Mouse (Mus musculus) v-Abl transformed pro-B cells (cell line): ENCODE results near the gene Zfp934.
"Not testable (repeated sequence)": the region's sequence is repeated elsewhere in the genome, so short reads cannot be mapped to it uniquely, and the experiment has no call there.

Experiments
- in situ Hi-C, 2 experiments: fragments of 400-800 bp; cut with MboI; formaldehyde crosslinking; loops; one replicate each; pipeline ENCODE4 v1.15.1; 2025; ENCODE audit not compliant: unreplicated experiment in 2 of 2

Zfp934 gene

GRCm38 (mm10) chr13:62571099-62571498 is at the start of gene Zfp934:
Gene Zfp934 (minus strand): TSS chr13:62571199.
- in situ Hi-C loops: not testable (repeated sequence)

DNA sequence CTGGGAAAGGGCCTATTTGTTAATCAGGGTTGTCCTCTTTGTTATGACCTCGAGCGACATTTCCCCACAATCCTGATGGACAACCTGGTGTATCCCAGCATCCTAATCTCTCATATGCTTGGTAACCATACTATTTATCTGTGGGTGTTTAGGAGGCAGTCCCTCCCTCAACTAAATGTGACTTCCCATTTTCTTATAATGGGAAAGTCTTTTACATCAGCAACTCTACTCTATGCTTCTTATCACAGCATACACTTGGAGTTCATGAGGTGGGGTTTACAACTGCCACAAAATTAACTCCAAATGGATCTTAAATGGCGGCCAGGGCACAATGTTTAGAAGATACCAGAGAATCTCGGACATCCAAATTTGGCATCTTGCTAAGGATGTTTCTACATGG is 46.5 kb upstream of the Zfp934 start:
- in situ Hi-C loops: loop anchor here in 1 of 2 experiments (25.0 kb wide), 1 partner anchor 1420 kb away; no protein-coding TSS in a partner anchor

GRCm38 (mm10) chr13:62561696-62562095 is 9.3 kb downstream of the Zfp934 start:
- in situ Hi-C loops: not testable (repeated sequence)

DNA sequence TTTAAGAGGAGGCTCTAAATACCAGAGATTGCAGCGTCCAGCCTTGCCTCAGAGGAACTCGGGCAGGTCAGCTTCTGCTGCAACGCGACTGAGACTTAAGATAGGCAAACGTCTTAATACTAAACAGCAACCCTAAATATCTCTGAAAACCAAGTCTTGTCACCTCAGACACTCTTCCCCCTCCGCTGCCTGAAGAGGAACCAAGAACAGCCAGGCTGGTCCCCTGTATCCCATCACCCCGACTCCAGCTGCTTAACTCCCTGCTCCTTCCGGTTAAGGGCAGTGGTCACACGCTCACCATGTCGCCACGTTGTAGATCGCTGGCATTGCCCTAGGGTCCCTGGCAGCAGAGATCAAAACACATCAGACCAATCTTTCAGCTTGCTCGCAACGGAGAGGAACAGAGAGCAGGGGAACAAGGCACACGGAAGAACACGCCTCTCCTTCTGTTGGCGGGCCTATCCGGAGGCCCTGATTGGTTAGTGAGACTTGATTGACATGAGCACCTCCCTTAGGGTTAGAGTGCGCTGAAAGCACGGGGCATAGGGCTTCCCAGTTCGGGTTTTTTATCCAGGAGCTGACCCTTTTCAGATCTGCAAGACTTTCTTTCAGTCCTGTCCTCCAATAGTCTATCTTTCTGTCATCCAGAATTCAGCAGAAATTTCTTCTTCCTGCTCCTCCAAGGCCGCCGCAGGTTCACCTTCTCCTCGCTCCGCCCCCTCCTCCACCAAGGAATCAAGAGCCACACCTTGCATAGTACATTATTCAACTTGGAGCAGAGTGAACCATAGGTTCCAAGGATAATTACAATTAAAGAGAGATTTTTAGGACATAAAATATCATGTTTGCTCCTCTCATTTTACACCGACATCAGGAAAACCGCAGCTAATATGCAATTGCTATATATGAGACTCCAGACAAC is 12.5 kb downstream of the Zfp934 start, which contains the start of gene Zfp935:
Gene Zfp935 (minus strand): TSS at position 323 of the 922 bp plus-strand sequence.
- in situ Hi-C loops: loop anchor here (10.0 kb wide), 2 partner anchors 74 to 296 kb away; partner anchors contain the start of gene Fbp2 (in 2 of the 2)

DNA sequence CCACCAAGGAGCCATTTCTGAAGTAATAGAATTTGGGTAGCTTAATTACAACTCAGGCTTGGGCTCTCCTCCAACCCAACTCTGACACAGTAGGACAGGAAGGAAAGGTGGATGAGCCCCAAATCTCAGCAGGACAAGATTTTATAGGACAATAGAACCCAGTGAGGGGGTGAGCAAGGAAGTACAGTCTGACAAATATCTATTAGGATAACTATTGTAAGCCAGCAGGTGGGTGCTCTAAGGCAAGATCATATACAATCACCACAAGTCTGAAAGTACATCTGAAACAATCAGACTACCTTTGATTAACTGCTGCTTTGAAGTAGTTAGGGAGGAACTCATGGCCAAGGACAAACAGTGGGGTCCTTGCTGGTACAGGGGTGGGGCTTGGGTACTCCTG is 40.9 kb downstream of the Zfp934 start:
- in situ Hi-C loops: not testable (repeated sequence)

GRCm38 (mm10) chr13:62510641-62511420 is 60.2 kb downstream of the Zfp934 start:
- in situ Hi-C loops: not testable (repeated sequence)

- in situ Hi-C loops: not testable (repeated sequence)
Measured at GRCm38 (mm10) chr13:62472661-62473060, 98.3 kb downstream of the Zfp934 start.

GRCm38 (mm10) chr13:62469947-62470346 is 101.1 kb downstream of the Zfp934 start:
- in situ Hi-C loops: loop anchor here (10.0 kb wide), 5 partner anchors 155 to 1345 kb away; partner anchors contain the start of genes Fbp2 (in 2 of the 2), 6720489N17Rik (in 1 of the 2) and Ercc6l2 (in 1 of the 2)

DNA sequence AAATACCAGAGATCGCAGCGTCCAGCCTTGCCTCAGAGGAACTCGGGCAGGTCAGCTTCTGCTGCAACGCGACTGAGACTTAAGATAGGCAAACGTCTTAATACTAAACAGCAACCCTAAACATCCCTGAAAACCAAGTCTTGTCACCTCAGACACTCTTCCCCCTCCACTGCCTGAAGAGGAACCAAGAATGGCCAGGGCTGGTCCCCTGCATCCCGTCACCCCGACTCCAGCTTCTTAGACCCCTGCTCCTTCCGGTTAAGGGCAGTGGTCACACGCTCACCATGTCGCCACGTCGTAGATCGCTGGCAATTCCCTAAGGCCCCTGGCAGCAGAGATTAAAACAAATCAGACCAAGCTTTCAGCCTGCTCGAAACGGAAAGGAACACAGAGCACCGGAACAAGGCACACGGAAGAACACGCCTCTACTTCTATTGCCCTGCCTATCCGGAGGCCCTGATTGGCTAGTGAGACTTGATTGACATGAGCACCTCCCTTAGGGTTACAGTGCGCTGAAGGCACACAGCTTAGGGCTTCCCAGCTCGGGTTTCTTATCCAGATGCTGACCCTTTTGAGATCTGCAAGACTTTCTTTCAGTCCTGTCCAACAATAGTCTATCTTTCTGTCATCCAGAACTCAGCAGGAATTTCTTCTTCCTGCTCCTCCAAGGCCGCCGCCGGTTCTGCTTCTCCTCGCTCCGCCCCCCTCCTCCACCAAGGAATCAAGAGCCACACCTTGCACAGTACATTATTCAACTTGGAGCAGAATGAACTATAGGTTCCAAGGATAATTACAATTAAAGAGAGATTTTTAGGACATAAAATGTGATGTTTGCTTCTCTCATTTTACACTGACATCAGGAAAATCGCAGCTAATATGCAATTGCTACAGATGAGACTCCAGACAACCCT is 104.3 kb downstream of the Zfp934 start, which contains the start of gene Gm49359:
Gene Gm49359 (minus strand): TSS at position 409 of the 911 bp plus-strand sequence.
- in situ Hi-C loops: loop anchor here (10.0 kb wide), 5 partner anchors 158 to 1348 kb away; partner anchors contain the start of genes Fbp2 (in 2 of the 2), 6720489N17Rik (in 1 of the 2) and Ercc6l2 (in 1 of the 2)
